Comparison of ENCODE assay signal across 7 mouse cellular contexts in the genomic region with DNA sequence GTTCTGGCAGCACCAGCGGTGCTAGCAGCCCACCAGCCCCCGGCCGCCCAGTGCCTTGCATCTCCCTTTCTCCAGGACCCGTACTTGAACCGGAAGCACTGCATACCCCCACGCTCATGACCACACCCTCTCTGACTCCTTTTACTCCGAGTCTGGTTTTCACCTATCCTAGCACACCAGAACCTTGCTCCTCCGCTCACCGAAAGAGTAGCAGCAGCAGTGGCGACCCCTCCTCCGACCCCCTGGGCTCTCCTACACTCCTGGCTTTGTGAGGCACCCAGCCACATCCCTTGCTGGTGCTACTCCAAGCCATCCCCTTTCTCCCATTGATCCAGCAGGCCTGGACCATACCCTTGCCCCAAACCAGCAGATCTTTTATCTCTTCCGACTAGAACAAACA. TPM values are rescaled to one million over a fixed set of nuclear protein-coding genes. Genes with fewer than 3 reads are reported as not detected.
A peak's percentile ranks its signal among the peaks of the same experiment; 100 is the strongest.
DNase-seq lines count a peak whose midpoint lies in the region; ATAC-seq and TF ChIP-seq lines count a peak whose summit lies in the region.

No protein-coding gene starts in this region.

- H3K9ac ChIP-seq in lung, embryonic 14.5 days: peak overlapping the region; percentile 78; the same call in 1 of the 2 replicates
- no peak overlapping the region for H3K9ac ChIP-seq in forebrain, embryonic 12.5 days
- H3K9ac ChIP-seq in limb, embryonic 12.5 days (replicated peaks): peak overlapping the region; percentile 18; the same call in 1 of the 2 replicates
- H3K9ac ChIP-seq in stomach, embryonic 15.5 days: no peak overlapping the region

- H3K4me3 ChIP-seq in lung, embryonic 14.5 days (ENCODE audit: low read depth, low read length): peak overlapping the region; percentile 84
- H3K4me3 ChIP-seq in forebrain, embryonic 12.5 days (replicated peaks): no peak overlapping the region
- 0 out of 2 replicates have a peak overlapping the region, but pooled peaks have one; percentile 7 for H3K4me3 ChIP-seq in limb, embryonic 12.5 days (replicated peaks)
- H3K4me3 ChIP-seq in stomach, embryonic 15.5 days (replicated peaks): peak overlapping the region; percentile 75

- H3K4me1 ChIP-seq in lung, embryonic 14.5 days (ENCODE audit: insufficient read depth): peaks cover 4% of the 10 kb centered on the region
- H3K4me1 ChIP-seq in forebrain, embryonic 12.5 days: peaks cover 34% of the 10 kb centered on the region
- peaks cover 31% of the 10 kb centered on the region for H3K4me1 ChIP-seq in limb, embryonic 12.5 days (replicated peaks)
- H3K4me1 ChIP-seq in stomach, embryonic 15.5 days: peaks cover 23% of the 10 kb centered on the region

- no peak for DNase-seq in lung, embryonic 14.5 days
- no peak for DNase-seq in lung, postnatal 14 days
- no peak for DNase-seq in yolk sac, embryonic 10.5 days (ENCODE audit: low spot score)
- no peak for DNase-seq in urinary bladder, postnatal 14 days (ENCODE audit: low spot score)

- H3K9me3 ChIP-seq in lung, embryonic 14.5 days (ENCODE audit: low read depth, low read length): no peaks in the 10 kb centered on the region
- H3K9me3 ChIP-seq in forebrain, embryonic 12.5 days: no peaks in the 10 kb centered on the region
- no peaks in the 10 kb centered on the region for H3K9me3 ChIP-seq in limb, embryonic 12.5 days
- no peaks in the 10 kb centered on the region for H3K9me3 ChIP-seq in stomach, embryonic 15.5 days

- 76% methylated on average over 12 of the region's 12 CpGs for WGBS in lung, embryonic 14.5 days
- WGBS in forebrain, embryonic 12.5 days: 86% methylated on average over 12 of the region's 12 CpGs
- WGBS in limb, embryonic 12.5 days: 81% methylated on average over 12 of the region's 12 CpGs
- 74% methylated on average over 12 of the region's 12 CpGs for WGBS in stomach, embryonic 15.5 days

- no peak overlapping the region for H3K27ac ChIP-seq in lung, embryonic 14.5 days (ENCODE audit: low read depth)
- no peak overlapping the region for H3K27ac ChIP-seq in forebrain, embryonic 12.5 days
- H3K27ac ChIP-seq in limb, embryonic 12.5 days: no peak overlapping the region
- no peak overlapping the region for H3K27ac ChIP-seq in stomach, embryonic 15.5 days

- peak overlapping the region; percentile 99 for H3K4me2 ChIP-seq in lung, embryonic 14.5 days
- peak overlapping the region; percentile 100; the same call in 1 of the 2 replicates for H3K4me2 ChIP-seq in forebrain, embryonic 12.5 days
- H3K4me2 ChIP-seq in limb, embryonic 12.5 days: peak overlapping the region; percentile 98
- H3K4me2 ChIP-seq in stomach, embryonic 15.5 days: peak overlapping the region; percentile 91

- TF ChIP-seq CTCF in lung, embryonic 14.5 days (IDR thresholded peaks at IDR 0.05; ENCODE audit: low read depth): no peak

- peaks cover 10% of the 10 kb centered on the region for H3K36me3 ChIP-seq in lung, embryonic 14.5 days (ENCODE audit: insufficient read depth)
- peaks cover 11% of the 10 kb centered on the region; the same call in 1 of the 2 replicates for H3K36me3 ChIP-seq in forebrain, embryonic 12.5 days (replicated peaks)
- H3K36me3 ChIP-seq in limb, embryonic 12.5 days: peaks cover 8% of the 10 kb centered on the region
- no peaks in the 10 kb centered on the region for H3K36me3 ChIP-seq in stomach, embryonic 15.5 days

- no peak for ATAC-seq in lung, embryonic 14.5 days (ENCODE audit: insufficient read depth)
- no peak for ATAC-seq in forebrain, embryonic 12.5 days (ENCODE audit: low FRiP score)
- no peak for ATAC-seq in limb, embryonic 12.5 days (ENCODE audit: insufficient number of reproducible peaks, insufficient read depth, low FRiP score, low TSS enrichment, low read depth)
- no peak for ATAC-seq in stomach, embryonic 15.5 days (ENCODE audit: insufficient read depth, low FRiP score, low read depth)

- H3K27me3 ChIP-seq in lung, embryonic 14.5 days (ENCODE audit: insufficient read depth, low read length): peaks cover 9% of the 10 kb centered on the region
- H3K27me3 ChIP-seq in forebrain, embryonic 12.5 days: peaks cover 38% of the 10 kb centered on the region
- H3K27me3 ChIP-seq in limb, embryonic 12.5 days: peaks cover 18% of the 10 kb centered on the region
- H3K27me3 ChIP-seq in stomach, embryonic 15.5 days (replicated peaks): no peaks in the 10 kb centered on the region

RNA-seq across cellular contexts. Expression of gene Ccdc85b, which starts 2.7 kb away (rescaled TPM):
- polyA plus RNA-seq in lung, embryonic 14.5 days (2014; fragmentation: Nextera tagmentation; extraction: Ambion mirVana): 9.0 and 10.0 TPM in 2 replicates
- polyA plus RNA-seq in forebrain, embryonic 12.5 days (2016; fragmentation: Nextera tagmentation; extraction: Ambion mirVana): 8.0 and 9.0 TPM in 2 replicates
- polyA plus RNA-seq in limb, embryonic 12.5 days (2016; fragmentation: Nextera tagmentation; extraction: Ambion mirVana): 10.4 and 10.8 TPM in 2 replicates
- polyA plus RNA-seq in stomach, embryonic 15.5 days (2015; fragmentation: Nextera tagmentation; extraction: Ambion mirVana): 11.8 and 11.9 TPM in 2 replicates

RNA-seq across cellular contexts. Expression of gene Fibp, which starts 5.4 kb away (rescaled TPM):
- 101 and 104 TPM in 2 replicates for polyA plus RNA-seq in lung, embryonic 14.5 days (2014; fragmentation: Nextera tagmentation; extraction: Ambion mirVana)
- 122 and 128 TPM in 2 replicates for polyA plus RNA-seq in forebrain, embryonic 12.5 days (2016; fragmentation: Nextera tagmentation; extraction: Ambion mirVana)
- 130 and 140 TPM in 2 replicates for polyA plus RNA-seq in limb, embryonic 12.5 days (2016; fragmentation: Nextera tagmentation; extraction: Ambion mirVana)
- 99.4 and 99.7 TPM in 2 replicates for polyA plus RNA-seq in stomach, embryonic 15.5 days (2015; fragmentation: Nextera tagmentation; extraction: Ambion mirVana)

RNA-seq across cellular contexts. Expression of gene Fosl1, which starts 7.7 kb away (rescaled TPM):
- polyA plus RNA-seq in lung, embryonic 14.5 days (2014; fragmentation: Nextera tagmentation; extraction: Ambion mirVana): not detected in 2 replicates
- not detected in 2 replicates for polyA plus RNA-seq in forebrain, embryonic 12.5 days (2016; fragmentation: Nextera tagmentation; extraction: Ambion mirVana)
- polyA plus RNA-seq in limb, embryonic 12.5 days (2016; fragmentation: Nextera tagmentation; extraction: Ambion mirVana): not detected in 2 replicates
- not detected in 2 replicates for polyA plus RNA-seq in stomach, embryonic 15.5 days (2015; fragmentation: Nextera tagmentation; extraction: Ambion mirVana)

RNA-seq across cellular contexts. Expression of gene Ctsw, which starts 13.3 kb away (rescaled TPM):
- 1.0 and 1.8 TPM in 2 replicates for polyA plus RNA-seq in lung, embryonic 14.5 days (2014; fragmentation: Nextera tagmentation; extraction: Ambion mirVana)
- polyA plus RNA-seq in forebrain, embryonic 12.5 days (2016; fragmentation: Nextera tagmentation; extraction: Ambion mirVana): 3.1 and 3.7 TPM in 2 replicates
- 2.2 and 2.9 TPM in 2 replicates for polyA plus RNA-seq in limb, embryonic 12.5 days (2016; fragmentation: Nextera tagmentation; extraction: Ambion mirVana)
- 1.3 and 2.3 TPM in 2 replicates for polyA plus RNA-seq in stomach, embryonic 15.5 days (2015; fragmentation: Nextera tagmentation; extraction: Ambion mirVana)

RNA-seq across cellular contexts. Expression of gene Efemp2, which starts 18.7 kb away (rescaled TPM):
- 178 and 192 TPM in 2 replicates for polyA plus RNA-seq in lung, embryonic 14.5 days (2014; fragmentation: Nextera tagmentation; extraction: Ambion mirVana)
- polyA plus RNA-seq in forebrain, embryonic 12.5 days (2016; fragmentation: Nextera tagmentation; extraction: Ambion mirVana): 40.2 and 41.9 TPM in 2 replicates
- polyA plus RNA-seq in limb, embryonic 12.5 days (2016; fragmentation: Nextera tagmentation; extraction: Ambion mirVana): 138 and 139 TPM in 2 replicates
- 145 and 152 TPM in 2 replicates for polyA plus RNA-seq in stomach, embryonic 15.5 days (2015; fragmentation: Nextera tagmentation; extraction: Ambion mirVana)

Comparison
In these comparisons a context has a peak if more than half of its experiments do, and no peak if none do; other contexts are left out.
1. H3K9ac ChIP-seq: peak in lung, embryonic 14.5 days (single experiment) and limb, embryonic 12.5 days (single experiment); none in forebrain, embryonic 12.5 days (single experiment) and stomach, embryonic 15.5 days (single experiment).
2. Peak in every context shown above with its lines, with median percentiles within 50 percentile points of each other: H3K4me2 ChIP-seq.